Mouse (Mus musculus): ENCODE data around the gene D8Ertd738e.

The D8Ertd738e gene

DNA sequence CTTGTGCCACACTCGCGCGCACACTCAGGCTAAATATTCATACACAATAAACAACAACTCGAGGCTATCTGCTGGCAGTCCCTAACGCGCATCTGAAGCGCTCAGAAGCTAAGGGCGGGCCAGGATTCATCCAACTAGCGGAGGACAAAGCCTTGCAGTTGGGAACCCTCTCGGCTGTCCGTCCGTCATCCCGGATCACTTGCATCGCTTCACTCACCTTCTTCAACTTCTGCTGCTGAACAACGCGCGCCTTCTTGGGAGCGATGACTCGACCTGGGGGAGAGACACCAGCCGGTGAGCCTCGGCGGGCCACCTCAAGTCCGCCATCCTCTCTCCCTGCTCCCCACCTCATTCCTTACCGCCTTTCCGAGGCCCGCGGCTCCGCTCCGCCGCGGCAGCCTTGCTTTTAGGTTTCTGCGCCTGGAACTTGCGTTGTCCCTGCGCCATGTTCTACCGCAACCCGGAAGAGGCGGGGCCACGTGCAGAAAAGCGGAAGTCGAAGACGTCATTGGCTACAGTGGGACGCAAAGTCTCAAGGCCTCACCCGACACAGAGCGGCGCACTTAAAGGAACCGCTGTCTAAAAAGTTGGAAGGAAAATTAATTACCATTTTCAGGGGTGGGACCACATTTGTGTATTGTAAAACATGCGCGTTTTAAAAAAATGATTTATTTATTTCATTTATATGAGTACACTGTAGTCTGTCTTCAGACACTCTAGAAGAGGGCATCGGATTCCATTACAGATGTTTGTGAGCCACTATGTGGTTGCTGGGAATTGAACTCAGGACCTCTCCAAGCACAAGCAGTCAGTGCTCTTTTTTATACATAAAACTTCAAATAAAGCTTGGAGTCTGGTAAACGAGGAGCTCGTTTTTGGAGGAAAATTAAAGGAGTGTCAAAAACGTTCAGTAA is at the start of gene D8Ertd738e:
D8Ertd738e (minus strand) TSS at position 463 of the 914 bp plus-strand sequence.
- peak; percentile 90 to 95 for DNase-seq (ENCODE audit: inconsistent age in 2 of 2, low spot score in 1 of 2)

DNA sequence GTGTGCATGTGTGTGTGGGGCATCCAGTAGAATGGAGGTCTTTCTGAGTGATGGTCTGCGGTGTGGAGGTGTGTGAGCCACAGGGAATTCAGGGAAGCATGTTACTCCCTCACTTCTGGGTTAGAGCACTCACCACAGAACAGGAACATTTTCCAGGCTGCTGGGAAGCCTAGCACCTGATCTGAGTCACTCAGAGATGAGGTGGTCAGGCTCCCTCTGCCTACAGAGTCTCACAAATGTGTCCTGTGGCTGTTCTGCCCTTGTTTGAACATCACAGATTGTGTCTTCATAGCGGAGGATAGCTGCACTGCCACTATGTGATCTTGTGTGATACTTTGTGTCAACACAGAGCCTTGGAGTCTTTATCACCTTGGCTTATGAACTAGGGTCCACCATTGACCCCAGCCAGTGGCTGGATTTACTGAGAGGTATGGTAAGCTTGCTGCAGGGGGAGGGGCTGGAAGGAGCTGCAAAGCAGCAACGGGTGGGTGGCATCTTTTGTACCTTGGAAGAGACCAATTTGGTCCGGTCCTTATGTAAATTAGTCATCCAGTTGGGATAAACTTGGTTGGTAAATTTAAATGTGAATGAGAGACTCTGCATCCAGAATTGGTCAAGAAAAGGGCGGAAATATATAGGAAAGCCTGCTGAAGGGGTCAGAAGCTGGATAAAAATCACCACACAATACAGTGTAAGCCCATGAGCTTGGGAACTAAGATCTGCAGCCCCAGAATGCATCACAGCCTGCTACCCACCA is 47.7 kb upstream of the D8Ertd738e start:
- DNase-seq (ENCODE audit: inconsistent age in 2 of 2, low spot score in 1 of 2) = no peak

DNA sequence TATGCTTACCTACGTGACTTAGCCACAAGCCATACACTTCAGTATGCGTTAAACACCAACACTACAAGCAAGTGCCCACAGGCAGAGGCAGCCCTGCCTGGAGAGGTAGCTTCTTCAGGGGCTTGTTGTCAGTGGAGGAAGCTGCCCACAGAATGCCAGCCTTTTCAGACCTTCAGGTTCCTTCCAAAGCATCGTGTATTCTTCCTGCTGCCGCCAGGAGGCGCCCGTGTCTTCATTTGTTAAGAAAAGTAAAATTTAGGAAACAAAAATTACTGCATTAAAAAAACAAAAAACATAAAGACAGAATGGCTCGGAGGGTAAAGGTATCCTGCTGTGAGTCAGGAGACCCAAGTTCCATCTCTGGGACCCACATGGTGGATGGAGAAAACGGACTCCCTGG is 42.2 kb upstream of the D8Ertd738e start:
- DNase-seq (ENCODE audit: inconsistent age in 2 of 2, low spot score in 1 of 2) = peak; percentile 37 to 77

DNA sequence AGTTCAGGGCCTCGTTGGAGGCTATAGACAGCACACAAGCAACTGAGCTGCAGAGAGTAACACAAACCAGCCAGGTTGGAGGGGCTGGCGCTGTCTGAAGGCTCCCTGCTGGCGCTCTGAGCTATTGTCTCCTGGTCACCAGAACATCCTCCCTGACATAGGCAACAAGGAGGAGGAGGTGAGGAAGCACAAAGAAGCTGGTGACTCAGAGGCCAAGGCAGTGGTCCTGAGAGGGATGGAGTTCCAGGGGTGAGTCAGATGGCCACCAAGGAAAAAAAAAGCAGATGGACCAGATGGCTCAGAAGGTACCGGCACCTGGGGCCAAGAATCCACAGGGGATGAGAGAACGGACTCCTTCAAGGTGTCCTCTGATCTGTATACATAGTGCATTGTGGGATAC is 41.6 kb upstream of the D8Ertd738e start:
- no peak for DNase-seq (ENCODE audit: inconsistent age in 2 of 2, low spot score in 1 of 2)

DNA sequence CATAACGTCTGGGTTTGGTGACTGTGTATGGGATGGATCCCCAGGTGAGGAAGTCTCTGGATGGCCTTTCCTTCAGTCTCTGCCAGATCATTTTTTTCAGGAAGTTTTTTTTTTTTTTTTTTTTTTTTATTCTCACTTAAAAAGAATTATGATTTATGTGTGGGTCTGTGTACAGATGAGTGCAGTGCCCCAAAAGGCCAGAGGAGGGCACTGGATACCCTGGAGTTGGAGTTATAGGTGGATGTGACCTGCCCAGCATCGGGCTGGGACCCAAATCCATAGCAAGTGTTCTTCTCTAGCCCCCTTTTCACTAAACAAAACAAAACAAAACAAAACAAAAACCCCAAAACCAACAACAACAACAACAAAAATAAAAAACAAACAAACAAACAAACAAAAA is 39.4 kb upstream of the D8Ertd738e start:
- DNase-seq (ENCODE audit: inconsistent age in 2 of 2, low spot score in 1 of 2) = peak in 1 of 2 experiments; percentile 48

DNA sequence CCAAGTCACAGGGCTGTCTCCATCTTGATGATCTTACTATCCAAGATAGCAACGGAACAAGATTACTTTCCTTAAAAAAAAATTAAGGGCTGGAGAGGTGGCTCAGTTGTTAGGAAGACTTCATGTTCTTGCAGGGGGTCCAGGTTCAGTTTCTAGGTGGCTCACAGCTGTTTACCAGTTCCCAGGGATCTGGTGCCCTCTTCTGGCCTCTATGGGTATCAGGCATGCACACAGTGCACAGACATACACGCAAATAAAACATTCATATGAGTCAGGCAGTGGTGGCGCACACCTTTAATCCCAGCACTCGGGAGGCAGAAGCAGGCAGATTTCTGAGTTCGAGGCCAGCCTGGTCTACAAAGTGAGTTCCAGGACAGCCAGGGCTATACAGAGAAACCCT is 36.1 kb upstream of the D8Ertd738e start:
- peak; percentile 47 to 74 for DNase-seq (ENCODE audit: inconsistent age in 2 of 2, low spot score in 1 of 2)

DNA sequence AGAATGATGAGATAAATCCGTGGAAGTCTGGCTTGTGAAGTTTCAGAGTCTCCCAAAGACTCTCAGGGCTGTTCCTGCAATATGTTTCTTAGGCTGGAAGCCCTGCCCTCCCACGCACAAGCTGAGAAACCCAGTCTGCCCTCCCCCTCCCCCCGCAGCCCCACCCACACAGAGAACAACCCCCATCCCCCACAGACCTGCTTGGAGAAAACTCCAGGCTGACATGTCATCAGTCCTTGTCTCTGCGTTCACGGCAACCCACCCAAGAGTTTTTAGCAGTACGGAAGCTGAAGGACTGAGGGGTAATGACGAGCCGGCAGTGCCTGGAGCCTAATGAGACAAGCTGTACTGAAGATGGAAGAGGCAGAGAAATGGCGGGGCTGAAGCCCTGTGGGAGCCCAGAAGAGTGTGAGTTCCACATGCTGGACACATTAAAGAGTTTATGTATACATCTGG is 35.1 kb upstream of the D8Ertd738e start:
- DNase-seq (ENCODE audit: inconsistent age in 2 of 2, low spot score in 1 of 2) = no peak

DNA sequence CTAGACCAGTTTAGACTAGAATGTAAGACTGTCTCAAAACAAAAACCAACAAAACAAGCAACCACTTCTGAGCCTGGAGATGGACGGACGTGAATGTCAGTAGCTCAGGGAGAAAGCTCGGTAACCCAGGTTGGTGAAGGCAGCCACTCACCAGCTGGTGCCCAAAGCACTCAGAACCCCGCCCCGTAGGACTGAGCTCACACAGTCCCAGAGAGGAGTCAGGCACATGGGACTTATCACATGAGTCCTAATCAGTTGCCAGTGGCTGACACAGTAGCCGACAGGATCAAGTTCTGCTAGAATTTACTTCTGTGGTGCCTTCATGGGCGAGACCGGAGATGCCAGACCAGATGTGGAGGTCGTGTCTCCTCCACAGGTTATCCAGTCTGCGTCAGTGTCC is 31.3 kb upstream of the D8Ertd738e start:
- DNase-seq (ENCODE audit: inconsistent age in 2 of 2, low spot score in 1 of 2) = no peak

DNA sequence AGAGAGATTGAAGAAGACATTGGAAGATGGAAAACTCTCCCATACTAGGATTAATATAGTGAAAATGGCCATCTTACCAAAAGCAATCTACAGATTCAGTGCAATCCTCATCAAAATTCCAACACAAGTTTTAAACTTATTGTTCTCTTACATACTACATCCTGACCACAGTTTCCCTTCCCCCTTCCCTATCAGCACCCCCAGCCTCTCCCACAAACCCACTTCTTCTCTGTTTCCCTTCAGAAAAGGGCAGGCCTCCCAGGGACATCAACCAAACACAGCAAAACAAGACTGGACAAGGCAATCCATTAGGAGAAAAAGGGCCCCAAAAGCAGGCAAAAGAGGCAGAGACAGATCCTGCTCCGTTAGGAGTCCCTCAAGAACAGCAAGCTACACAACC is 26.9 kb upstream of the D8Ertd738e start:
- no peak for DNase-seq (ENCODE audit: inconsistent age in 2 of 2, low spot score in 1 of 2)

DNA sequence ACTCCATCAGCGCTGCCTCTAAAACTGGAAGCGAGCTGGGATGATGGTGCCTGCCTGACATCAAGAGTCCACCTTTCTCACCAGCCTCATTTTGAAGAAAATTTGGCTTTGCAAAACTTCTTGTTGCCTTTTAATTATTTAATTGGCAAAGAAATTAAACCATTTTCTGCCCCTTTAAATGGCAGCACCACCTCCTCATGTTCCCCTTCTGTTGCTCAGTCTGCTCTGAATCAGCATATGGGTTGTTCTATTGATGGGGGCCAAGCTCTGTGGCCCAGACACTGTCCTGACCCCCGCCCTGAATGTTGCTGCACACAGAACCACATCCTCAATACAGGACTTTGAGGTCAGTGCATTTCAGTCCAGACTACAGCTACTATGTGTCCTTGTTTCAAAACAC is 24.4 kb upstream of the D8Ertd738e start:
- no peak for DNase-seq (ENCODE audit: inconsistent age in 2 of 2, low spot score in 1 of 2)

DNA sequence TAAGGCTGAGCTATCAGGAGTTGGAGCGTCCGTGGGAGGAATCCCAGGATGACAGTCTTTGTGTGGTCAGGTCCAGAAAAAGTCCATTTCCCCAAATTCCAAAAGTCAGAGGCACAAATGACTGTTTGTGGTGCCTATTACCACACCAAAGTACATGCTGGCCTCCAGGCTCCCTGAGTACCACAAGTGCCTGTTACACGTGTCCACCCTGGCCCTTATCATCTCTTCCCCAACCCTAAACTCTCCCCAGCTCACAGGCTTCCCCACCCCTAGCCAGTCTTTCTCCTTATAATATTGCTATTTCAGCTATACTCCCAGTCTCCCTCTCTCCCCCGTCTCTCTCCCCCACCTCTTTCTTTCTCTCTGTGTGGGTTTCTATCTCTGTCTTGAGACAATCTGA is 22.8 kb upstream of the D8Ertd738e start:
- no peak for DNase-seq (ENCODE audit: inconsistent age in 2 of 2, low spot score in 1 of 2)

DNA sequence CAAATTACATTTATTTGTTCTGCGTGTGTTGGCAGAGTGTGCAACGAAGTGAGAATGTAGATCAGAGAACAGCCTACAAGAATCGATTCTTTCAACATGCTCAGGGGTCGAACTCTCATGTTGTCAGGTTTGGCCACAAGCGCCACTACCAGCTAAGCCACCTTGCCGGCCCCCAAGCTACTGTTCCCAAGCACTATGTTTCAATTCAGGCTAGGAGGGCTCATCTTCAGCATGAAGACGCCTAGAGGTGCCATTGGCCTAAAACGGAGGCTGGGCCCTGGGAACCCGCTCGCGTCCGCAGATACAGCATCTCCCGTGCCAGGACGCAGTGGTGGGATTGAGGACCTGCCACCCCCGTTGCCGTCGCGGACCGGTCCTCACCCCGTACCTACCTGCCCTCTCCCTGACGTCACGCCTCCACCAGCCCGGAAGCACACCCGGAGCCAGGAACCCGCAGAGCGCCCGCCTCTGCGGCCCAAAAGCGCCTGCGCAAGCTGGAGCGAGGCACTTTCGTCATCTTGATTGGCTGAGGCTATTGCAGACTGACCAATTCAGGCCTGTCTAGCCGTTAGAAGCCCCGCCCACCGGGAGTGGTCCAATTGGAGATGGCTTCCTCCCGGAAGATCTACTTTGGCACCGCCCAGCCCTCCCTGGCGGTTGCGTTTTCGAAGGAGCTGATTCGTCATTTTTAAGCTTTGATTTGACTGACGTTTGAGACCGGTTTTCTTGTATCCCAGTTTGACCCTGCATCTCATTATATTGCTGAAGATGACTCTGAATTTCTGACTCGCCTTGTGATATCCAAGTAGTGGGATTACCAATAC is 20.6 kb upstream of the D8Ertd738e start, which contains the start of gene Ccdc130:
Ccdc130 (minus strand) TSS at position 431 of the 824 bp plus-strand sequence.
- DNase-seq (ENCODE audit: inconsistent age in 2 of 2, low spot score in 1 of 2) = peak; percentile 100

DNA sequence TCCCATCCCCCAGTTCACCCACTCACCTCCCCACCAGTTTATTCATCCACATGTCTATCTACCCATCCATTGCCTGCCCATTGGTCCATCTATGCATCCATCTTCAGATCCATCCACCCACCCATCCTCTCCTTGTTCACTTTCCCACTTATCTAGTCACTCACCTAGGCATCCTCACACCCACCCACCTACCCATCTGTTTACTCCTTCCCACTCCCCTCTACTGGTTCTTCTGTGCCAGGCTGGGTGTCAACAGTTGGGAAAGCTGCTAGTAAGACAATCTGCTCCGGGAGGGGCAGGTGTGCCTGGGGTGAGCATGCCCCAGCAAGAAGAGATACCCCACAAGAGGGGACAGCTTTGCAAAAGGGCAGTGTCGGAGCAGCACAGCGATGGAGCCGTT is 11.6 kb upstream of the D8Ertd738e start:
- DNase-seq (ENCODE audit: inconsistent age in 2 of 2, low spot score in 1 of 2) = no peak

DNA sequence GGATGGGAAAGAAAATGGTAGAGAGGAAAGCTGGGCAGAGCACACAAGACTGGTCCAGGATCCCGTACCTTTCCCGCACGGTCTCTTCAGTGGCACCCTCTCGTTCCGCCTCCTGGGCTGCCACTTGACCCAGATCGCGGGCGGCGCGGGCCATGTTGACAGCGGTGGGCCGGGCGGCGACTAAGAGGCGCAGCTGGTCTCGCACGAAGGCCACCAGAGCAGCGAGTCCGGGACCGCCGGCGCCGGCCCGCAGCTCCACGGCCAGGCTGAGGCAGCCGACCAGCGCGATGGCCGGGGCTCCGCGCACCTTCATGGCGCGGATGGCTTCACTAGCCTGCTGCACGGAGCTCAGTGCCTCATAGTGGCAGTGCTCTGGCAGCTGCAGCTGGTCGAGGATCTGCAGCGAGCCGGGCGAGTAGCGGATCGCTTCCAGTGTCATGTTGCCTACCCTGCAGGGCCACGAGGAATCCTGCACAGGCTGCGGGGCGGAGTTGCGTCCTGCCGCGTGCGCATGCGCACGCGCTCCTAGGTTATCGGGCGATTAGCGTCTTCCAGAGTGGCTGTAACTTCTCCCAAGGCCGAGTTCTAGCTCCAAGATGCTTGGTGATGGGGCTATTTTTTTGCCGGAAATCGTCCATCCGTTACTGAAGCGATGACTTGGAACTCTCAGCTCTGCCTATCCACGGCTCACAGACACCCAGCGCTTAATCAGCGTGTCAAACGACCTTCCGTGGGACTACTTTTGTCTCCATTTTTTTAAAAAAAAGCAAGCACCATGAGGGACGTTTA is 7.5 kb upstream of the D8Ertd738e start, which contains the start of gene Mri1:
Mri1 (minus strand) TSS at position 505 of the 789 bp plus-strand sequence.
- DNase-seq (ENCODE audit: inconsistent age in 2 of 2, low spot score in 1 of 2) = peak; percentile 90 to 95

DNA sequence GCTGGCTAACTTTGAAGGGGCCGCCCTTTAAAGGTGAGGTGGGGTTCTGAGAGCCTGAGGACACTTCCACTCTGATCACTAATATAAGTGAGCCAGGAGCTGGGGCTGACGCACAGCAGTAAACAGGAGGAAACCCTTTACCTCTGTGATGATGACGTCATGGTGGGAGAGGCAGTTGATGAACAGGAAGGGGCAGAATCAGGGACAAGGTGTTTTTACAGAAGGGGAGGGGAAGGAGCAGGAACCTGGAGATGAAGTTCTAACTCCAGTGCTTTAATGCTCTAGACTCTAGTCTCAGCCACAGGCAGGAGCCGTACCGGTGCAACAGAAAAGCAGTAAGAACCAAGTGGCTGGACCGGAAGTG is 6.9 kb upstream of the D8Ertd738e start:
- peak in 1 of 2 experiments; percentile 37 for DNase-seq (ENCODE audit: inconsistent age in 2 of 2, low spot score in 1 of 2)

DNA sequence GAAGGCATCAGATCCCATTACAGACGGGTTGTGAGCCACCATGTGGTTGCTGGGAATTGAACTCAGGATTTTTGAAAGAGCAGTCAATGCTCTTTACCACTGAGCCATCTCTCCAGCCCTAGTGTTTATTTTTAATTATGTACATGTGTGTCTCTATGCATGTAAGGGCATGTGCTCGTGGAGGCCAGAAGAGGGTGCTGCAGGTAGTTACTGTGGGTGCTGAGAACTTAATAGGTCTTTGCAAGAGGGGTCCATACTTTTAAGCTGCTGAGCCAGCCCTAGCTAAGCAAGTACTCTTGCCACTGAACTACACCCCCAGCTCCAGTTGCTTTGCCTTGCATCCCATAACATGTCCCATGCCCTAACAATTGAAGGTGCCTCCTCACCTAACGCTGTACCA is 6.3 kb upstream of the D8Ertd738e start:
- DNase-seq (ENCODE audit: inconsistent age in 2 of 2, low spot score in 1 of 2) = no peak

DNA sequence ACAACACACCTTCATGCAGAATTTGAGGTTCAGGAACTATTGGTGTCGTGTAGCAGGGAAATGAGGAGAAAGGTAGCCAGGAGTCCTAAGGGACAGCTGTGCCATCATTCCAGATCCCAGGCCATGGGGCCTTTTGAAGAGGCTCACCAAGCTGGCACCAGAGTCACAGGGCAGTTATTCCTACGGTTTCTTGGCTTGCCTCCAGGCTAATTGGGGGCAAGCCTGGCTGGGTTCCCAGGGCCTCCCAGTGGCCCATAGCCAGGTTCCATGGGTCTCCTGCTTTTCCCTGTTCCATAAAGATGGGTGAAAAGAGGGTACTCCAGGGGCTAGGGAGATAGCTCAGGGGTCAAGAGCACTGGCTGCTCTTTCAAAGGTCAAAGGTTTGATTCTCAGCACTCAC is 7.7 kb downstream of the D8Ertd738e start:
- peak in 1 of 2 experiments; percentile 69 for DNase-seq (ENCODE audit: inconsistent age in 2 of 2, low spot score in 1 of 2)

DNA sequence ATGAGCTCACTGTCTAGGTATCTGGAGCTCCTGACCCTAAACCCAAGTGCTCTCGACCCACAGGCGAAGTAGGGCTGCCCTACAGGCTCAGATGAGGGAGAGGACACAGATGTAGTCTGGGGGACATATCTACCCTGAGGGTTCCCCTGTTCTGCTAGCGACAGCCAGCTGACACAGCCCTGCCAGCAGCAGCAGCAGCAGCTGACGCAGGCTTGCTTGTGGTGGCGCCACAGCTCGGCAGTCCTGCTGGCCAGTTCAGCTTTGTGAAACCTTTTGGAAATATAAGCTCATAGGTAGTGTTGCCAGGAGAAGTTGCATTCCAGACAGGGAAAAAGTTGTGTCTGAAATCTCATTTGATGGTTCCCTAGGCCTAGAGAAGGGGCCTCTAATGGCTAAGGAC is 8.4 kb downstream of the D8Ertd738e start:
- DNase-seq (ENCODE audit: inconsistent age in 2 of 2, low spot score in 1 of 2) = no peak

DNA sequence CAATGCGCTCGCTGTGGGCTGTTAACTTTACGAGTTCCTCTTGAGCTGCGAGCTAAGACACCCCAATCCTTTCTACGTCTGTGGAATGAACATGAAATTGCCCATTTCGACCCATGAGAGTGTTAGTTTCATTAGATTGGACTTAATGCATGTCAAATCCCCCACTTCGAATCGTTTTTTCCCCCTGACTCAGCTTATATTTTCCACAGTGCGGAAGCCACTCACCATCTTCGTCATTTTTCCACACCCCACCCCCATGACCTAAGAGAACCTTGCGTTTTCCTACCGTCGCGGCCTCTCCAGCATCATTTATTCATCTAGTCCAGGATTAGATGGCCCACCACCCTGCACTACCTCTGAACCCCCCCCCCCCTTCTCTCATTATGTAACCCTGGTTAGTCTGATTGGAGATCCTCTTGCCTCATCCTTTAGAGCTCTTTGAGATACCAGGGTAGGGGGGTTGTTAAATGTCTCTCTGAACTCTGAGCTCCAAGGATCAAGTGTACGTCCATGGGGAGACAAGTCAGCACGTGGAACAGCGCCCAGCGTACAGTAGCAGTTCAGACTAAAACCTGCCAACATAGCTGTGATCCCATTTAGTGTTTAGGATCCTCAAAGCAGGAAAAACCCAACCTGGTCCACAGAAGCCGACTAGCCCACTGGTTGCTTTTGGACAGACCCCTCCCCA is 11.8 kb downstream of the D8Ertd738e start:
- peak in 1 of 2 experiments; percentile 46 for DNase-seq (ENCODE audit: inconsistent age in 2 of 2, low spot score in 1 of 2)
